In genomic region chr2:60880789-60881570, GRCm38 (mm10) we compare ENCODE assay signal across 8 mouse cellular contexts.
DNase-seq lines count a peak whose midpoint lies in the region; ATAC-seq lines count a peak whose summit lies in the region.

No protein-coding gene starts in this region.

- H3K36me3 ChIP-seq in embryonic facial prominence, embryonic 14.5 days (ENCODE audit: control insufficient read depth, insufficient read depth, low read length), result no peaks in the 10 kb centered on the region
- H3K36me3 ChIP-seq in heart, embryonic 11.5 days (ENCODE audit: control insufficient read depth, insufficient read depth, low read length), result no peaks in the 10 kb centered on the region
- H3K36me3 ChIP-seq in kidney, embryonic 15.5 days, result 0 out of 2 replicates have a peak, but pooled peaks cover 10% of the 10 kb centered on the region
- 0 out of 2 replicates have a peak, but pooled peaks cover 5% of the 10 kb centered on the region for H3K36me3 ChIP-seq in liver, embryonic 15.5 days (replicated peaks)
- H3K36me3 ChIP-seq in neural tube, embryonic 11.5 days (ENCODE audit: control insufficient read depth, insufficient read depth, low read length), result no peaks in the 10 kb centered on the region
- no peaks in the 10 kb centered on the region for H3K36me3 ChIP-seq in stomach, embryonic 16.5 days (ENCODE audit: control insufficient read depth, insufficient read depth, low read length)

- H3K27ac ChIP-seq in embryonic facial prominence, embryonic 14.5 days (replicated peaks; ENCODE audit: low read depth, low read length), result peak overlapping the region; percentile 95
- H3K27ac ChIP-seq in heart, embryonic 11.5 days (ENCODE audit: low read depth, low read length), result peak overlapping the region; percentile 93
- H3K27ac ChIP-seq in kidney, embryonic 15.5 days, result peak overlapping the region; percentile 90
- H3K27ac ChIP-seq in liver, embryonic 15.5 days (replicated peaks), result peak overlapping the region; percentile 91
- peak overlapping the region; percentile 81 for H3K27ac ChIP-seq in neural tube, embryonic 11.5 days (ENCODE audit: low read depth, low read length)
- H3K27ac ChIP-seq in stomach, embryonic 16.5 days (ENCODE audit: low read length), result peak overlapping the region; percentile 96

- H3K4me3 ChIP-seq in embryonic facial prominence, embryonic 14.5 days (ENCODE audit: low read depth, low read length), result peak overlapping the region; percentile 84
- peak overlapping the region; percentile 89 for H3K4me3 ChIP-seq in heart, embryonic 11.5 days (ENCODE audit: low read depth, low read length)
- peak overlapping the region; percentile 68 for H3K4me3 ChIP-seq in kidney, embryonic 15.5 days (replicated peaks)
- peak overlapping the region; percentile 91 for H3K4me3 ChIP-seq in liver, embryonic 15.5 days (replicated peaks)
- peak overlapping the region; percentile 93 for H3K4me3 ChIP-seq in neural tube, embryonic 11.5 days (ENCODE audit: low read depth, low read length)
- H3K4me3 ChIP-seq in stomach, embryonic 16.5 days (replicated peaks; ENCODE audit: low read length), result peak overlapping the region; percentile 94

- H3K9me3 ChIP-seq in embryonic facial prominence, embryonic 14.5 days (ENCODE audit: control insufficient read depth, low read length), result no peaks in the 10 kb centered on the region
- H3K9me3 ChIP-seq in heart, embryonic 11.5 days (replicated peaks; ENCODE audit: control insufficient read depth, low read length), result no peaks in the 10 kb centered on the region
- no peaks in the 10 kb centered on the region for H3K9me3 ChIP-seq in kidney, embryonic 15.5 days (replicated peaks)
- H3K9me3 ChIP-seq in liver, embryonic 15.5 days (replicated peaks), result no peaks in the 10 kb centered on the region
- no peaks in the 10 kb centered on the region for H3K9me3 ChIP-seq in neural tube, embryonic 11.5 days (ENCODE audit: control insufficient read depth, low read length)
- H3K9me3 ChIP-seq in stomach, embryonic 16.5 days (replicated peaks; ENCODE audit: control insufficient read depth, low read length), result no peaks in the 10 kb centered on the region

- ATAC-seq in embryonic facial prominence, embryonic 14.5 days (ENCODE audit: low read depth), result peak; percentile 91
- ATAC-seq in heart, embryonic 11.5 days (replicated peaks; ENCODE audit: insufficient number of reproducible peaks, low FRiP score, low TSS enrichment), result peak; percentile 91
- peak; percentile 91 for ATAC-seq in kidney, embryonic 15.5 days (replicated peaks; ENCODE audit: low FRiP score)
- ATAC-seq in liver, embryonic 15.5 days (ENCODE audit: insufficient read depth), result peak; percentile 92
- peak; percentile 81 for ATAC-seq in neural tube, embryonic 11.5 days (ENCODE audit: insufficient read depth, low FRiP score, low TSS enrichment)
- ATAC-seq in stomach, embryonic 16.5 days (ENCODE audit: insufficient read depth, low FRiP score), result peak; percentile 94

- H3K4me1 ChIP-seq in embryonic facial prominence, embryonic 14.5 days (ENCODE audit: control insufficient read depth, insufficient read depth, low read length), result peaks cover 51% of the 10 kb centered on the region
- H3K4me1 ChIP-seq in heart, embryonic 11.5 days (ENCODE audit: control insufficient read depth, insufficient read depth, low read length), result peaks cover 36% of the 10 kb centered on the region
- H3K4me1 ChIP-seq in kidney, embryonic 15.5 days, result peaks cover 66% of the 10 kb centered on the region
- H3K4me1 ChIP-seq in liver, embryonic 15.5 days (replicated peaks), result peaks cover 69% of the 10 kb centered on the region
- peaks cover 16% of the 10 kb centered on the region for H3K4me1 ChIP-seq in neural tube, embryonic 11.5 days (ENCODE audit: control insufficient read depth, insufficient read depth, low read length)
- H3K4me1 ChIP-seq in stomach, embryonic 16.5 days (ENCODE audit: control insufficient read depth, insufficient read depth, low read length), result peaks cover 47% of the 10 kb centered on the region

- H3K9ac ChIP-seq in embryonic facial prominence, embryonic 14.5 days (ENCODE audit: low read depth, low read length), result peak overlapping the region; percentile 96
- H3K9ac ChIP-seq in heart, embryonic 11.5 days (ENCODE audit: low read depth, low read length), result peak overlapping the region; percentile 97
- peak overlapping the region; percentile 80 for H3K9ac ChIP-seq in kidney, embryonic 15.5 days
- H3K9ac ChIP-seq in liver, embryonic 15.5 days, result peak overlapping the region; percentile 94
- H3K9ac ChIP-seq in neural tube, embryonic 11.5 days (ENCODE audit: low read length), result peak overlapping the region; percentile 94
- H3K9ac ChIP-seq in stomach, embryonic 16.5 days (ENCODE audit: low read length), result peak overlapping the region; percentile 97

- no peaks in the 10 kb centered on the region for H3K27me3 ChIP-seq in embryonic facial prominence, embryonic 14.5 days (replicated peaks; ENCODE audit: control insufficient read depth, insufficient read depth, low read length)
- no peaks in the 10 kb centered on the region for H3K27me3 ChIP-seq in heart, embryonic 11.5 days (ENCODE audit: control insufficient read depth, insufficient read depth, low read length)
- no peaks in the 10 kb centered on the region for H3K27me3 ChIP-seq in kidney, embryonic 15.5 days
- H3K27me3 ChIP-seq in liver, embryonic 15.5 days, result peaks cover 18% of the 10 kb centered on the region; the same call in 1 of the 2 replicates
- H3K27me3 ChIP-seq in neural tube, embryonic 11.5 days (ENCODE audit: control insufficient read depth, insufficient read depth, low read length), result no peaks in the 10 kb centered on the region
- no peaks in the 10 kb centered on the region for H3K27me3 ChIP-seq in stomach, embryonic 16.5 days (ENCODE audit: control insufficient read depth, insufficient read depth, low read length)

- H3K4me2 ChIP-seq in embryonic facial prominence, embryonic 14.5 days (ENCODE audit: low read depth, low read length), result peak overlapping the region; percentile 77
- peak overlapping the region; percentile 82 for H3K4me2 ChIP-seq in heart, embryonic 11.5 days
- peak overlapping the region; percentile 89 for H3K4me2 ChIP-seq in kidney, embryonic 15.5 days
- peak overlapping the region; percentile 91 for H3K4me2 ChIP-seq in liver, embryonic 15.5 days
- H3K4me2 ChIP-seq in neural tube, embryonic 11.5 days (ENCODE audit: low read depth), result peak overlapping the region; percentile 91
- peak overlapping the region; percentile 76 for H3K4me2 ChIP-seq in stomach, embryonic 16.5 days (ENCODE audit: low read depth, low read length)

- 2% methylated on average over 12 of the region's 104 CpGs for WGBS in embryonic facial prominence, embryonic 14.5 days
- under 1% methylated on average over 56 of the region's 104 CpGs for WGBS in heart, embryonic 11.5 days (ENCODE audit: insufficient replicate concordance)
- WGBS in kidney, embryonic 15.5 days, result under 1% methylated on average over 84 of the region's 104 CpGs
- under 1% methylated on average over 83 of the region's 104 CpGs for WGBS in liver, embryonic 15.5 days (ENCODE audit: insufficient replicate concordance)
- under 1% methylated on average over 68 of the region's 104 CpGs for WGBS in neural tube, embryonic 11.5 days
- under 1% methylated on average over 96 of the region's 104 CpGs for WGBS in stomach, embryonic 16.5 days

- peak; percentile 49 for DNase-seq in 3T3-L1 (ENCODE audit: low read depth, low spot score)
- peak; percentile 87 to 92 for DNase-seq in adrenal gland, postnatal 36 days
- DNase-seq in embryonic facial prominence, embryonic 14.5 days (ENCODE audit: low spot score), result peak; percentile 85
- DNase-seq in neural tube, embryonic 11.5 days (ENCODE audit: low spot score), result peak; percentile 72

Comparison
In these comparisons a context has a peak if more than half of its experiments do, and no peak if none do; other contexts are left out.
1. Peak in every context shown above with its lines: DNase-seq, ATAC-seq, H3K4me3 ChIP-seq and H3K27ac ChIP-seq.